Mouse (Mus musculus): ENCODE measurements around the gene Rimklb.

DNA sequence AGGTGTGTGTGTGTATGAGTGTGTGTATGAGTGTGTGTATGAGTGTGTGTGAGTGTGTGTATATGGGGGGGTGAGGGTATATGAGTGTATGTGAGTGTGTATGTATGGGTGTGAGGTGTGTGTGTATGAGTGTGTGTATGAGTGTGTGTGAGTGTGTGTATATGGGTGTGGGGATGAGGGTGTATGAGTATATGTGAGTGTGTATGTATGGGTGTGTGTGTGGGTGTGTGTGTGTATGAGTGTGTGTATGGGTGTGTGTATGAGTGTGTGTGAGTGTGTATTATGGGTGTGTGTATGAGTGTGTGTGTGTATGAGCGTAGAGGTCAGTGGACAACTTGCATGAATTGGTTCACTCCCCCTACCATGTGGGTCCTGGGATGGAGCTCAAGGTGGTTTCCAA, 46.1 kb upstream of the Rimklb start:
- TF ChIP-seq CTCF (IDR thresholded peaks at IDR 0.05; ENCODE audit: low read depth) (no peak), EP300 (IDR thresholded peaks at IDR 0.05; ENCODE audit: low read depth) (no peak)
